Mouse (Mus musculus) B cell, adult 67 days (primary cell): ENCODE measurements around the gene Cbx6. TPM values are rescaled to one million over a fixed set of nuclear protein-coding genes. Genes with fewer than 3 reads are reported as not detected.

ENCODE experiments used
- total RNA-seq, 2 experiments: library from RNA; stranded (reverse); gene quantifications; 4 replicates each; pipeline ENCODE4 v1.2.4; 2023

The Cbx6 gene
- total RNA-seq, result 10 to 100 TPM; 12.5 to 15.8 TPM

DNA sequence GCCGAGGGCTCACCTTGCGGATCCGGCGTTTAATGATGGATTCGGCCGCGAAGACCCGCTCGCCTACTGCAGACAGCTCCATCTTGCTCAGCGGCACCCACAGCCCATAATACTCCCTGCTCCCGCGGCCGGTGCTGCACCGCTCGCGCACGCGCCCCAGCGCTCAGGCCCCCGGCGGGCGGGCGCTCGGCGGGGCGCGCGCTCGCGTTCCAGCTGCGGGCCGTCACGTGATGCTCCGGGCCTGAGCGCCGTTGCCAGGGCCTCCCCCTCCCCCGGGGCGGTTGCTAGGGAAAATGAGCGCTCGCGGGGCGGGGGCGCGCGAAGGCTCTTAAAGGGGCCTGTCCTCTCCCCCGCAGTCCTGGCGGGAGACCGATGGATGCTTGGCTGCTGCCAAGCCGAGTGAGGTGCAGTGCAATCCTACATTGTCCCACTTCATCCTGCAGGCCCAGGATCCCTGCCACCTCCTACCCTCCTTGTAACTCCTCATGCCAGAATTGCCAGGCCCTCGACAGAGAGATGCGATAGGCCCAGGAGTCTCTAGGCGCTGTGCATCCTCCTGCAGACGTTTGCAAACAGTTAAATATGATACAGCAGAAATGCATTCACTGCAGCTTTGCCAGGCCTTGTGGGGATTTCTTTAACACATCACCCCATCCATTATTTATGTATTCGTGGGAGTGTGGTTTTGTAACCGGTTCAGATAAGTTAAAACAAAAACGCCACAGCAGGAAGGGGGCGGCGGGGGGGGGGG, at the start of gene Cbx6, which contains the start of gene Npcd:
Gene Cbx6 (minus strand): TSS at position 559 of the 751 bp plus-strand sequence.
Gene Npcd (minus strand): TSS at position 108 of the 751 bp plus-strand sequence.

GRCm38 (mm10) chr15:79804352-79805071, 30.0 kb downstream of the Cbx6 start, which contains the start of gene Nptxr:
Gene Nptxr (minus strand): TSS chr15:79804766.

DNA sequence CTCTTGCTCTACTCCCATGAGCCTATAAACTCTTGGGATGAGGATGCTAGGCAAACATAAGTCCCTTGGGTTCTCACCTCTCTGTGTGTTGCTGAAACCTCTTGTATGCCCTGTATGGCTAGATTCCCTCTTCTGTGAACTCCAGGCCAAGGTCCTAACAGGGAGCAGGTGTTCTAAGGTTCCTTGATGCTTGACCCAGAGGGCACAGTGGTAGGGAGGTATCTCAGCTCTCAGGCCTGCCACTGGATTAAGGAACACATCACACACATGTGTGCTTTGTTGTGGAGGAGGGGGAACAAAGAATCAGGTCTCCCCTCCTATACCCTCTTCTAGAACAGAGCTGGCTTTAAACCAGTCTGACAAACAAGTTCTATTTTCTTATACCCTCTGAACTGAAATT, 56.7 kb downstream of the Cbx6 start, which contains the start of gene Dnal4:
Gene Dnal4 (minus strand): TSS at position 101 of the 400 bp plus-strand sequence.

Other genes with a start within 250 kb of the Cbx6 start
- not detected for gene Dmc1, start 229.6 kb downstream of the Cbx6 start, total RNA-seq
- gene Fam227a, start 175.7 kb downstream of the Cbx6 start, total RNA-seq, result 1 to 10 TPM; 3.3 to 3.6 TPM
- 1 to 10 TPM; 6.8 to 8.3 TPM for gene Cby1, start 175.5 kb downstream of the Cbx6 start, total RNA-seq
- 100 to 1,000 TPM; 105 to 109 TPM for gene Tomm22, start 163.8 kb downstream of the Cbx6 start, total RNA-seq
- 10 to 100 TPM; 23.9 to 33.6 TPM for gene Josd1, start 146.8 kb downstream of the Cbx6 start, total RNA-seq
- 10 to 100 TPM; 69.7 to 81.8 TPM for gene Gtpbp1, start 143.8 kb downstream of the Cbx6 start, total RNA-seq
- 100 to 1,000 TPM; 349 to 351 TPM for gene Sun2, start 92.2 kb downstream of the Cbx6 start, total RNA-seq
- gene Dnal4, start 56.8 kb downstream of the Cbx6 start, total RNA-seq, result 10 to 100 TPM in 1 of 2 experiments, 1 to 10 TPM in 1; 7.8 to 11.4 TPM
- gene Nptxr, start 29.9 kb downstream of the Cbx6 start, total RNA-seq, result under 1 TPM; 0.15 TPM
- gene Npcd, start 451 bp downstream of the Cbx6 start, total RNA-seq, result not detected
- gene Apobec3, start 57.0 kb upstream of the Cbx6 start, total RNA-seq, result 100 to 1,000 TPM; 396 to 482 TPM
- gene Cbx7, start 136.4 kb upstream of the Cbx6 start, total RNA-seq, result 100 to 1,000 TPM; 142 TPM
- gene Pdgfb, start 180.3 kb upstream of the Cbx6 start, total RNA-seq, result under 1 TPM; 0.35 to 0.47 TPM